Mouse (Mus musculus): ENCODE data around the gene Cfap61.

Gene Cfap61

DNA sequence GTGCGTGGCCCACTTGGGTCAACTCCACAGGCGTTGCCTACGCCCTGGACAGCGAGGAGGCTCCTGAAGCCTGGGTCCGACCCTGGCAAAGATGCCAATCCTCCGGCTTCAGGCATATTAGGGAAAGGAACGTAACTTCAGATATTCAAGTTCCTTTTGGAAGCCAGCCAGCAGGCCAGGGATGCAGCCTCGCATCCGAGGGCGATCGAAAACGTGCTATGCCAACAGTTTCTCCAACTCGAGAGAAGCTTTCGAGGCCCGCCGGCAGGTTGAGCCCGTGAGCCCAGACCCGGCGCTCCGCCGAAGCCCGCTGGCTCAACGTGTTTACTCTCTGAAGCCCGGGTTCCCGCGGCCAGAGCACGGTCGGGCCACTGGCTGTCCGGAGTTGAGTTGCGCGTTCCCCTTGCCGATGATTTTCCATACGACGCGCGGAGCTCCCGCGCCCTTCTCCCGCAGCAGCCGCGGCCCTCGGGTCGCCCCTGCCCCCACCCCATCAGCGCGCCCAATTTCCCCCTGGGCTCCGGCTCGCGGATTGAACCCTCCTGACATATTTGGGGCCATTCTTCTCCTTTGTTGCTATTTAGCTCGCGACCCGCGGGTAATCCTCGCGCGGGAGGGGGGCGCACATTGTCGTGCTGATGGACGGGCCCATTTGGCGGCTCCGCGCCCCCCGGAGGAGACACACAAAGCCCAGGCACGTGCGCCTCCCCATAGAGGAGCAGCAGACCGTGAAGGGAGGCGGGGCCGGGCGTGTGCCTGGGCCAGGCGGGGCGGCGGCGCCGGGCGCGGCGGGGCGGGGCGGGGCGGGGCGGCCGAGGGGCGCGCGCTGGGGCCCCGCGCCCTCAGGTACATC is 286.7 kb downstream of the Cfap61 start, which contains the start of gene Insm1:
TSS of gene Insm1 (plus strand) at position 846 of the 853 bp plus-strand sequence.
- peak; percentile 54 for DNase-seq (ENCODE audit: low read depth, low spot score)
- peaks cover 11% of the 10 kb centered on the region for H3K27me3 ChIP-seq (ENCODE audit: control insufficient read depth, insufficient read depth, low read length, poor library complexity, severe bottlenecking)
- no peaks in the 10 kb centered on the region for H3K36me3 ChIP-seq (ENCODE audit: control insufficient read depth, insufficient read depth, low read length, poor library complexity, severe bottlenecking)

DNA sequence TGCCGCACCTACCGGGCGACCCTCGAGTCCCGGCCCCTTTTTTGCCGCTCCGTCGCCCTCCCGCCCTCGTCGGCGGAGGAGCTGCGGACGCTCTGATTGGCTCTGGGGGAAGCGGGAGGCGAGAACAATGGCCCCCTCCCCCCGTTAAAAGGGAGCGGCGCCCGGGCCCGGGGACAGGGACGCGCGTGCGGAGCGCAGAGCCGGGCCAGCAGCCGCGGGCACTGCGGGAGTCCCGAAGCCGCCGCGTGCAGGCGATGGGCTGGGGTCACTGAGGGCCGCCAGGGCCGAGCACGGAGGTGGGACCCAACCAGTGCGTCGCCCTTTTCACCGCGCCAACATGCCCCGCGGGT is 287.3 kb downstream of the Cfap61 start:
- no peaks in the 10 kb centered on the region for H3K36me3 ChIP-seq (ENCODE audit: control insufficient read depth, insufficient read depth, low read length, poor library complexity, severe bottlenecking)
- H3K27me3 ChIP-seq (ENCODE audit: control insufficient read depth, insufficient read depth, low read length, poor library complexity, severe bottlenecking), result peaks cover 11% of the 10 kb centered on the region
- peak; percentile 23 for DNase-seq (ENCODE audit: low read depth, low spot score)

DNA sequence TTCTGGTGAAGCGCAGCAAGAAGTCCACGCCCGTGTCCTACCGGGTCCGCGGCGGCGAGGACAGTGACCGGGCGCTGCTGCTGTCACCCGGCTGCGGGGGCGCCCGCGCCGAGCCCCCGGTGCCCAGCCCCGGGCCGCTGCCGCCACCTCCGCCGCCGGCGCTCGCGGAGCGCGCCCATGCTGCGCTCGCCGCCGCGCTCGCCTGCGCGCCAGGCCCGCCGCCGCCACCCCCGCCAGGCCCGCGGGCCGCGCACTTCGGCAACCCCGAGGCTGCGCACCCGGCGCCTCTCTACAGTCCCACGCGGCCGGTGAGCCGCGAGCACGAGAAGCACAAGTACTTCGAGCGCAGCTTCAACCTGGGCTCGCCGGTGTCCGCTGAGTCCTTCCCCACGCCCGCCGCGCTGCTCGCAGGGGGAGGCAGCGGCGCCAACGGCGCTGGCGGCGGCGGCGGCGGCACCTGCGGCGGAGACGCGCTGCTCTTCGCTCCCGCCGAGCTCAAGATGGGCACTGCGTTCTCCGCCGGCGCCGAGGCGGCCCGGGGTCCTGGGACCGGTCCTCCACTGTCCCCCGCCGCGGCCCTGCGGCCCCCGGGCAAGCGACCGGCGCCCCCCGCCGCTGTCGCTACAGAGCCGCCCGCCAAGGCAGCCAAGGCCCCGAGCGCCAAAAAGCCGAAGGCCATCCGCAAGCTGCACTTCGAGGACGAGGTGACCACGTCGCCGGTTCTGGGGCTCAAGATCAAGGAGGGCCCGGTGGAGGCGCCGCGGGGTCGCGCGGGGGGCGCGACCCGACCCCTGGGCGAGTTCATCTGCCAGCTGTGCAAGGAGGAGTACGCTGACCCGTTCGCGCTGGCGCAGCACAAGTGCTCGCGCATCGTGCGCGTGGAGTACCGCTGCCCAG is 287.9 kb downstream of the Cfap61 start:
- no peaks in the 10 kb centered on the region for H3K36me3 ChIP-seq (ENCODE audit: control insufficient read depth, insufficient read depth, low read length, poor library complexity, severe bottlenecking)
- DNase-seq (ENCODE audit: low read depth, low spot score), result peak; percentile 36

DNA sequence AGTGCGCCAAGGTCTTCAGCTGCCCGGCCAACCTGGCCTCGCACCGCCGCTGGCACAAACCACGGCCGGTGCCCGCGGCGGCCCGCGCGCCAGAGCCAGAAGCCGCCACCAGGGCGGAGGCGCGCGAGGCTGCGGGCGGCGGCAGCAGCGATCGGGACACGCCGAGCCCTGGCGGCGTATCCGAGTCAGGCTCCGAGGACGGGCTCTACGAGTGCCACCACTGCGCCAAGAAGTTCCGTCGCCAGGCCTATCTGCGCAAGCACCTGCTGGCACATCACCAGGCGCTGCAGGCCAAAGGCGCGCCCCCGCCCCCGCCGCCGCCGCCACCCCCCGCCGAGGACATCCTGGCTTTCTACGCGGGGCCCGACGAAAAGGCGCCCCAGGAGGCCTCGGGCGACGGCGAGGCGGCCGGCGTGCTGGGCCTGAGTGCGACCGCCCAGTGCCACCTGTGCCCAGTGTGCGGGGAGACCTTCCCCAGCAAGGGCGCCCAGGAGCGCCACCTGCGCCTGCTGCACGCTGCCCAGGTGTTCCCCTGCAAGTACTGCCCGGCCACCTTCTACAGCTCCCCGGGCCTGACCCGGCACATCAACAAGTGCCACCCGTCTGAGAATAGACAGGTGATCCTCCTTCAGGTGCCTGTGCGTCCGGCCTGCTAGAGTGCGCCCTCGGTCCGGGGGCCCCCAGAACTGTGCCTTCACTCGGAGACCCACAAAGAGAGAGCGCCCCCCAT is 288.8 kb downstream of the Cfap61 start:
- no peaks in the 10 kb centered on the region for H3K36me3 ChIP-seq (ENCODE audit: control insufficient read depth, insufficient read depth, low read length, poor library complexity, severe bottlenecking)
- DNase-seq (ENCODE audit: low read depth, low spot score), result peak; percentile 46
- peaks cover 10% of the 10 kb centered on the region for H3K27me3 ChIP-seq (ENCODE audit: control insufficient read depth, insufficient read depth, low read length, poor library complexity, severe bottlenecking)

More for the DNA sequence above, 287.9 kb downstream of the Cfap61 start:
- H3K27me3 ChIP-seq (ENCODE audit: control insufficient read depth, insufficient read depth, low read length, poor library complexity, severe bottlenecking), result peaks cover 11% of the 10 kb centered on the region

DNA sequence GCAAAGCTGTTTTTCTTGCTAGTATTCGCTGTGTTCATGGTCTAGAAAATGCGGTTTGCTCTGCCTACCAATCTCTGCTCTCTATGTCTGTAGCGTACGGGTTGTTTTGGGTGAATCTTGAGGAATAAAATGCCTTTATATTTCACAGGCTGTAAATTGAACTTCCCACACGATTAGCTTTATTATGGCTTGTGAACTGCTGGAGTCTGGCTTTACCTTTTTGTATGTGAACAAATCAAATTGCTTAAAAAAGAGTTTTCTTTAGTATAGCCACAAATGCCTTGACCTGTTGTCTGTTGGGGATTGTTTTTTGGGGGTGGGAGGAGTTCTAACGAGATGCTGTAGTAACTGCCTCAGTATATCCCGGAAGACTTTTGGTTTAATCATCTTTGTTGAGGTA is 289.6 kb downstream of the Cfap61 start:
- Histone ChIP-seq H3K36me3 (ENCODE audit: control insufficient read depth, insufficient read depth, low read length, poor library complexity, severe bottlenecking) (no peaks in the 10 kb centered on the region), H3K27me3 (ENCODE audit: control insufficient read depth, insufficient read depth, low read length, poor library complexity, severe bottlenecking) (peaks cover 9% of the 10 kb centered on the region)
- DNase-seq (ENCODE audit: low read depth, low spot score), result no peak

DNA sequence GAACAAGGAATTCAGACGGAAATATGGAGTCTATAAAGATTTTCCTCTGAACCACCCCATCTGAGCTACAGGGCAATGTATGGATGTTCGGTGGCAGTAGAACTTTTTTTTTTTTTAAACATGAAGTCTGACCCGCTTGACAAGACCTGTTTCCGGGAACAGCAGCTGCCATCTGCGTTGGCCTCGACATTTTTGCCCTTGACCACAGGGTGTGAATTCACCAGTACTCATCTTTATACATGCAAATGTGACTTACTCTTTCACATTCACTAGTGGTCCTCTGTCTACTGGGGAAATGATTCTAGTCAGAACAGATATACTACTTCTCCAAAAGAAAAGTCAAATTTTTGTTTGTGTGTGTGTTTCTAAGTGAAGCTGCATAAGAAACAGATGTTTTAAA is 291.2 kb downstream of the Cfap61 start:
- no peaks in the 10 kb centered on the region for H3K36me3 ChIP-seq (ENCODE audit: control insufficient read depth, insufficient read depth, low read length, poor library complexity, severe bottlenecking)
- H3K27me3 ChIP-seq (ENCODE audit: control insufficient read depth, insufficient read depth, low read length, poor library complexity, severe bottlenecking), result peaks cover 6% of the 10 kb centered on the region; the same call in 1 of the 2 replicates
- DNase-seq (ENCODE audit: low read depth, low spot score), result peak; percentile 56

DNA sequence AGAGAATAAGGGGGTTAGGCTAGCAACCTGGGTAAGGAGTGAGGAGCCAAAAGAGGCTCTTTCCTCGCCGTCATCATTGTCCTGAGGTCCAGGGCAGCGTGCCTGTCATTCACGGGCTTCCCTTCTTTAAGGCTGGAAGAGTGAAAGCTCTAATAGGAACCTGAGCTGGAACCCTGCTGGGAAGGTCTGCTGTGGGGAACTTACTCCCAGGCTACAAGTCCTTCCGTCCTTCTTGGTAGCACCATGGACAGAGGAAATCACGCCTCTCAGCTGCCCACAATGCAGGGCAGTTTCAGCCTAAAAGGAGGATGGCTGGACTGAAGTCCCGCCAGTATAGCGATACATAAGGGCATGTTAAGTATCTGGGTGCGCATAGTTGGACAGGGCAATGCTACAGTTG is 291.9 kb downstream of the Cfap61 start:
- Histone ChIP-seq H3K27me3 (ENCODE audit: control insufficient read depth, insufficient read depth, low read length, poor library complexity, severe bottlenecking) (peaks cover 1% of the 10 kb centered on the region; the same call in 1 of the 2 replicates), H3K36me3 (ENCODE audit: control insufficient read depth, insufficient read depth, low read length, poor library complexity, severe bottlenecking) (no peaks in the 10 kb centered on the region)
- peak; percentile 48 for DNase-seq (ENCODE audit: low read depth, low spot score)

DNA sequence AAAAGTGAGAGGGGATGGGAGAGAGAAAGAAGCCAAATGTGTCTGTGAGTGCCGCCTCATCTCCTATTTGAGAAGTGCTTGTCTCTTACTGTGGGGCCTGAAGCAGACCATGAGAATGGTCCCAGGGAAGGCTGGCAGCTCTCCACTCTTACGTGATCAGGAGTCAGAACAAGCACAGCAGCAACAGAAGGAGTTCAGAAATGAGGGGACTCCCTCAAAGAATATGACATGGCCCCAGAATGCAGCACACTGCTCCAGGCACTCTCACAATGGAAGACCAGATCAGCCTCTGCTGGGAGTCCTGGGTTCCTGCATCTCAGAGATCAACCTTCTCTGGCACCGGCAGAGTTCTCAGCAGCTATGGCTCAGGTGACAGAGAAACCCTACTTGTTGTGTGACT is 293.1 kb downstream of the Cfap61 start:
- no peaks in the 10 kb centered on the region; the same call in 1 of the 2 replicates for H3K27me3 ChIP-seq (ENCODE audit: control insufficient read depth, insufficient read depth, low read length, poor library complexity, severe bottlenecking)
- no peak for DNase-seq (ENCODE audit: low read depth, low spot score)
- H3K36me3 ChIP-seq (ENCODE audit: control insufficient read depth, insufficient read depth, low read length, poor library complexity, severe bottlenecking), result no peaks in the 10 kb centered on the region

DNA sequence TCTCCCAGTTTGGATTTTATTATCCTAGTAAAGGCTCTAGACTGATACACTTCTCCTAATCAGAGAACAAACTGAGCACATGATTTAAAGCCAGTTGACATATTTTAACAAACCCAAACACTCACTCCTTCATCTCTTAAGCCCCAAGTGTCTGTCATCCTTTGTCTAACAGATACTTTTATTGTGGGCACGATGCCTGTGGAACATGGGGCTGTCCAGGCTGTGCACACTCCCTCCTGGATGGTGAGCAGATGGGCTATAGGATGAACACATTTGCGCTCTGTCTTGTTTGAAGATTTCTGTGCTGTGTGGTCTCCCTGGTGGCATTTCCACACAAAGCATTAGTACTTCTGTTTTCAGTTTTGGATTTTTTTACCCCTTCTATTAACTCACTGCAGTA is 293.9 kb downstream of the Cfap61 start:
- Histone ChIP-seq H3K27me3 (ENCODE audit: control insufficient read depth, insufficient read depth, low read length, poor library complexity, severe bottlenecking) (no peaks in the 10 kb centered on the region; the same call in 1 of the 2 replicates), H3K36me3 (ENCODE audit: control insufficient read depth, insufficient read depth, low read length, poor library complexity, severe bottlenecking) (no peaks in the 10 kb centered on the region)
- no peak for DNase-seq (ENCODE audit: low read depth, low spot score)

DNA sequence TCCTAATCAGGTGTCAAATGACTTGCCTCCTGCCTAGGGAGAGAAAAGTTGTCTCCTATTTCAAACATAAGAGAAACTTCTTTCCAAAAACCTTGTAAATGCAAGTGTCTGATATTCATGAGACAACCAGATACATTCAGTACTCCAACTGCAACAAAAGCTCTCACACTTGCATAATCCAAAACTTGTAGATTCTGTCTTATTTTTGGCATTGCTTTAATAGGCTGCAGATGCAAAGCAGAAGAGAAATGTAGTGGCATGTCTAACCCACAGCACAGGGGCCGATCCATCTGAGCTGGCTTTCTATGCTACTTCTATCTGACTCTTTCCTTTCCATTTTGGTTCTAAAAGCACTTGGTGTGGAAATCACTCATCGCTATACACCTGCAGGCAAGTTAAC is 296.9 kb downstream of the Cfap61 start:
- no peak for DNase-seq (ENCODE audit: low read depth, low spot score)
- H3K36me3 ChIP-seq (ENCODE audit: control insufficient read depth, insufficient read depth, low read length, poor library complexity, severe bottlenecking), result no peaks in the 10 kb centered on the region
- no peaks in the 10 kb centered on the region for H3K27me3 ChIP-seq (ENCODE audit: control insufficient read depth, insufficient read depth, low read length, poor library complexity, severe bottlenecking)

DNA sequence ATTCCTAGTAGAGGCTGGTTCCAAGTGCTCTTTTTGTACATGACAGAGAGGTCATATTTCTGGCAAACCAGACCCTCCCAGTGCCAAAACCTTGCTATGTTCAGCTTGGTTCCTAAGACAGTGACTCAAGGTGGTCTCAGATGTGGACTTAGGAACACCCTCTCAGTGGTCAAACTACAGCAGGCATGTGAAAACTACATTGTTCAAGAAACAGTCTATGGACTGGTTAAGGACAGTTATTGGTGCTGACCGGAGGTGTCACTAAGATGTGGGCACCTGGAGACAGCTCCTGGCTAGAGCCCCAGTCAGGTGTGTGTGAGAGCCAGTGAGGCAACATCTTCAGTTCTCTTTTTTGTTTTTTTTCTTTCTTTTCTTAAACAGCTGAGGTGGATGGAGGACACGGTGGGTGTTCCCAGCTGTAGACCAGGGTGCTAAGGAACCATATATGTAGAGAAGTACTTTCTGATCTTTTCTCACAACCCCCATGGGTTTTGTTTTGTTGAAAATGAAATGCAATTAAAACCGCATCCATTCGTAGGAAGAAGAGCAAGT is 304.7 kb downstream of the Cfap61 start:
- DNase-seq (ENCODE audit: low read depth, low spot score), result no peak
- H3K36me3 ChIP-seq (ENCODE audit: control insufficient read depth, insufficient read depth, low read length, poor library complexity, severe bottlenecking), result no peaks in the 10 kb centered on the region; the same call in 1 of the 2 replicates
- no peaks in the 10 kb centered on the region for H3K27me3 ChIP-seq (ENCODE audit: control insufficient read depth, insufficient read depth, low read length, poor library complexity, severe bottlenecking)

DNA sequence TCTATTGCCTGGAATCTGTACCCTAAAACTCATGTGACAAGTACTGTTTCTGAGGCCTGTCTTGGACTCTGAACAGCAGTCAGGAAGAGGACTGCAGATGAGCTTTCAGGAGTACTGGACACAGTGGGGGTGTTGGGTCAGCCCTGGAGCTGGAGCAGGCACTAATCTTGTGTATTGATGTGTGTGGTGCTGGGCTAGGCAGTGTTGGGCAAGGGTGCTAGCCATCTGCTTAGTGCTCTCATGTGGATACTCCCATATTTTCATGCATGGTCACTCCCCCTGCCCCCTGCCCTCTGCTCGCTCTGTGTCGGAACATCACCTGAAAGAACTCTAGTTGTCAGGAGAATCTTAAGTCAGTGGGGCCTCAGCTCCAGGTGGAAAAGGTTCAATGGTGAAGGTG is 309.5 kb downstream of the Cfap61 start:
- Histone ChIP-seq H3K36me3 (ENCODE audit: control insufficient read depth, insufficient read depth, low read length, poor library complexity, severe bottlenecking) (no peaks in the 10 kb centered on the region; the same call in 1 of the 2 replicates), H3K27me3 (ENCODE audit: control insufficient read depth, insufficient read depth, low read length, poor library complexity, severe bottlenecking) (no peaks in the 10 kb centered on the region)
- no peak for DNase-seq (ENCODE audit: low read depth, low spot score)

DNA sequence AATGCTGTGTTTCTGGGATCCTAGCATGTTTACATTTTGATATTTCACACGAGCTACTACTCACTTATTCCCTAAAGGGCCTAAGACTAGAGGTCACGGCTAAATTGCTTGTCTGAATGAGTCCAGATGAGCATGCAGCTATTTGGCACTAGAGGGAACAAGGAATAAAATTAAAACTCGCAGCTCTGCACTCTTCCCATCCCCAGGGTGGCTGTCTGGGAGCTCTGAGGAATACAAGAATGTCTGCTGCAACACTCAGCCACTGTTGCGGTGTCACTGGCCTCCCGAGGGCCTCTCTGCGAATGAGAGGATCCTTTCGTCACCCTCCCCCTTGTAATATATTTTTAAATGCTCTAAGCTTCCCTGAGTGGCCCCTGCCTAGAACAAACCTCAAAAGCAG is 310.8 kb downstream of the Cfap61 start:
- DNase-seq (ENCODE audit: low read depth, low spot score), result no peak
- H3K27me3 ChIP-seq (ENCODE audit: control insufficient read depth, insufficient read depth, low read length, poor library complexity, severe bottlenecking), result no peaks in the 10 kb centered on the region
- H3K36me3 ChIP-seq (ENCODE audit: control insufficient read depth, insufficient read depth, low read length, poor library complexity, severe bottlenecking), result no peaks in the 10 kb centered on the region; the same call in 1 of the 2 replicates

DNA sequence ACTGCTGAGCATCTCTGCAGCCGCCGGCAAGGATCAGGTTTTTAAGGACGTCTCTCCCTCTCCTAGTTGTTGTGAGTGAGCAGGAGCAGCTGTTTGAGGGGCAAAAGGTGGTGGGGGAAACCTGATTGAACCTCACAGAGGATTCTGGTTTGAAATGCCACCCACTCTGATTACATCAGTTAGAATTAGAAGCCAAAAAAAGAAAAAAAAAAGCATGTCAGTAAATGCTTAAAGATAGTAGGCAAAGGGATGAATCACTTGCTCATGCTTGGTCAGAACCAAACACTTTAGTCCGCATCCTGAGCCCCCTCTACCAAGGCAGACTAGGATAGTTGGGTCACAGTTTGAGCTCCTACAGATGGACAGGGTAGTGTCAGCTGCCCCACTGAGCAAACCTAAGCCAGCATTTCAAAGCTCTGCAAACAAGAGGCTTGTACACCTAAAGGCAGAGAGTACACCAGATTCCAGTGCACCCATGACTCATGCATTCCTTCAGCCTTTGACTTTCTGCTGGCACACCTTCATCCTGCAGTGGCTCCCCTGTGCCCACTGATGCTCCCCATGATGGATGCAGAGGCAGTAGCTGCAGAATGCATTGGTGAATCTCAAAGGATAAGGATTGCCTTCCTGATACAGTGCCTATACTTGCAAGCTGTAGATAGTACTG is 312.0 kb downstream of the Cfap61 start:
- Histone ChIP-seq H3K36me3 (ENCODE audit: control insufficient read depth, insufficient read depth, low read length, poor library complexity, severe bottlenecking) (no peaks in the 10 kb centered on the region; the same call in 1 of the 2 replicates), H3K27me3 (ENCODE audit: control insufficient read depth, insufficient read depth, low read length, poor library complexity, severe bottlenecking) (no peaks in the 10 kb centered on the region)
- no peak for DNase-seq (ENCODE audit: low read depth, low spot score)

Data from splenic B cell, adult 2 months (primary cell).